ENCODE assay signal across 9 mouse cellular contexts in the genomic region with DNA sequence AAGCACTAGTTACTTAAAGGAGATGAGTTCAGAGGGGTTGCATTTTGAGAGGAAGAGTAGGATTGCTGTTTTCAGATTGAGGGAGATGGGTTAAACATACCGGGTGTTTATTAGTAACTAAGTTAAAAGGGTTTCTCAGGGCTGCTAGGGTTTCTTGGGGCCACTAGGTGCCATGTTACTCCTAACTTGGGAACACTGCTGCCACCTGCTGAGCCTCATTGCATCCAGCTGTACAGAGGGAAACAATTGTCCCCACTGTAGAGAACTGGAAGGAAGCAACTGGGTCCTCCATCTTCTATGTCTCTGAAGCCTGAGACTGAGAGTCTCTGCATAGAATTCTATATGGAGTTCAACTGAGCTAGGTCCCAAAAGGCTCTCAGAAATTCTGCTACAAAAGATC.
DNase-seq lines count a peak whose midpoint lies in the region; ATAC-seq and TF ChIP-seq lines count a peak whose summit lies in the region.
"Had no signal": no experiment of that assay in that cellular context is flagged by ENCODE, and none has a peak within 500 bp of the region (broad histone marks: within the 10 kb centered on the region; RNA-seq: fewer than 3 reads in every experiment).

No protein-coding gene starts in this region.

- no peak overlapping the region for H3K4me2 ChIP-seq in hindbrain, postnatal 0 days (ENCODE audit: low read depth, low read length)
- H3K4me2 ChIP-seq in hindbrain, embryonic 11.5 days (replicated peaks; ENCODE audit: low read depth, low read length): no peak overlapping the region
- H3K4me2 ChIP-seq: embryonic facial prominence, embryonic 12.5 days had no signal

- no peaks in the 10 kb centered on the region for H3K9me3 ChIP-seq in hindbrain, postnatal 0 days (ENCODE audit: low read length)
- no peaks in the 10 kb centered on the region for H3K9me3 ChIP-seq in hindbrain, embryonic 11.5 days (ENCODE audit: control insufficient read depth, low read length)
- H3K9me3 ChIP-seq: embryonic facial prominence, embryonic 12.5 days had no signal

- no peaks in the 10 kb centered on the region for H3K4me1 ChIP-seq in hindbrain, postnatal 0 days (ENCODE audit: insufficient read depth, low read length)
- no peaks in the 10 kb centered on the region for H3K4me1 ChIP-seq in hindbrain, embryonic 11.5 days (replicated peaks; ENCODE audit: control insufficient read depth, insufficient read depth, low read length)
- H3K4me1 ChIP-seq: embryonic facial prominence, embryonic 12.5 days had no signal

- no peak overlapping the region for H3K9ac ChIP-seq in hindbrain, postnatal 0 days (replicated peaks; ENCODE audit: low read length)
- H3K9ac ChIP-seq in hindbrain, embryonic 11.5 days (ENCODE audit: low read depth, low read length): no peak overlapping the region
- H3K9ac ChIP-seq: embryonic facial prominence, embryonic 12.5 days had no signal

- H3K4me3 ChIP-seq in hindbrain, postnatal 0 days (ENCODE audit: low read length): no peak overlapping the region
- no peak overlapping the region for H3K4me3 ChIP-seq in hindbrain, embryonic 11.5 days (ENCODE audit: low read depth, low read length)
- H3K4me3 ChIP-seq: embryonic facial prominence, embryonic 12.5 days had no signal

- no peak for DNase-seq in hindbrain, postnatal 0 days (ENCODE audit: low spot score)
- DNase-seq in hindbrain, embryonic 11.5 days (ENCODE audit: low spot score): no peak
- DNase-seq in urinary bladder, postnatal 25 days (ENCODE audit: low spot score): peak; percentile 13
- no peak for DNase-seq in urinary bladder, postnatal 4 days (ENCODE audit: low spot score in 2 of 2)
- DNase-seq in kidney, adult 9 months: peak; percentile 39
- peak; percentile 51 for DNase-seq in thymus, postnatal 4 days
- no peak for DNase-seq in B cell, adult 2 months
- no peak for DNase-seq in cerebellum, postnatal 4 days (ENCODE audit: low spot score in 2 of 2)

- H3K36me3 ChIP-seq in hindbrain, postnatal 0 days (ENCODE audit: insufficient read depth, low read length): no peaks in the 10 kb centered on the region
- no peaks in the 10 kb centered on the region for H3K36me3 ChIP-seq in hindbrain, embryonic 11.5 days (ENCODE audit: control insufficient read depth, insufficient read depth, low read length)
- H3K36me3 ChIP-seq: embryonic facial prominence, embryonic 12.5 days had no signal

- TF ChIP-seq CTCF in hindbrain, postnatal 0 days (IDR thresholded peaks at IDR 0.05; ENCODE audit: low read depth): peak; percentile 23; the same call in 1 of the 2 replicates

- H3K27me3 ChIP-seq in hindbrain, postnatal 0 days (ENCODE audit: insufficient read depth, low read length): no peaks in the 10 kb centered on the region
- H3K27me3 ChIP-seq in hindbrain, embryonic 11.5 days (ENCODE audit: control insufficient read depth, insufficient read depth, low read length): no peaks in the 10 kb centered on the region
- H3K27me3 ChIP-seq: embryonic facial prominence, embryonic 12.5 days had no signal

- 84% methylated on average over 1 of the region's 1 CpGs for WGBS in hindbrain, postnatal 0 days
- 83% methylated on average over 1 of the region's 1 CpGs for WGBS in hindbrain, embryonic 11.5 days

- H3K27ac ChIP-seq in hindbrain, postnatal 0 days: no peak overlapping the region
- H3K27ac ChIP-seq in hindbrain, embryonic 11.5 days (ENCODE audit: low read depth, low read length): no peak overlapping the region
- H3K27ac ChIP-seq: embryonic facial prominence, embryonic 12.5 days had no signal

- no peak for ATAC-seq in hindbrain, postnatal 0 days
- no peak for ATAC-seq in hindbrain, embryonic 11.5 days (ENCODE audit: low FRiP score)

Comparison
In these comparisons a context has a peak if more than half of its experiments do, and no peak if none do; other contexts are left out.
1. DNase-seq: peak in urinary bladder, postnatal 25 days (single experiment), kidney, adult 9 months (single experiment) and thymus, postnatal 4 days (single experiment); none in hindbrain, postnatal 0 days (single experiment), hindbrain, embryonic 11.5 days (single experiment), urinary bladder, postnatal 4 days (0 of 2), B cell, adult 2 months (0 of 2) and cerebellum, postnatal 4 days (0 of 2).